Mouse (Mus musculus) erythroblast, embryonic 14.5 days (primary cell): ENCODE measurements around the gene Actl10.

ENCODE experiments used
- GATA1 ChIP-seq: IDR thresholded peaks from 2 replicates; pipeline ENCODE4 v1.6.1; 2012; ENCODE audit warnings: low read length, inconsistent platforms, mixed read lengths
- TAL1 ChIP-seq: IDR thresholded peaks from 3 replicates; pipeline ENCODE4 v1.6.1; 2012; ENCODE audit warnings: low read length, inconsistent platforms, mixed read lengths

- TF ChIP-seq TAL1 (no peak), GATA1 (no peak)
Observed at GRCm38 (mm10) chr2:154574271-154574670, 22.7 kb downstream of the Actl10 start.
